Mouse (Mus musculus) right cerebral cortex, adult 2 months (tissue): ENCODE measurements at regions not wholly inside any gene's neighbourhood (a gene's known extent, or its start where the extent isn't known, plus 50 kb on each side); places are given as distances from the start of the nearest gene placed in this dataset.

Experiments
- DNase-seq, 2 experiments: peaks; one replicate each; pipeline ENCODE4 v3.0.0; 2021 to 2022; ENCODE audit warnings: low spot score in 2 of 2

- no peak for DNase-seq
Observed at GRCm38 (mm10) chr1:89374271-89374670, 80.3 kb upstream of the Agap1 start.

- DNase-seq, result no peak
Observed at GRCm38 (mm10) chr1:89382021-89382420, 72.6 kb upstream of the Agap1 start.

- no peak for DNase-seq
Observed at GRCm38 (mm10) chr1:89385111-89385510, 69.5 kb upstream of the Agap1 start.

GRCm38 (mm10) chr1:89392711-89393110, 61.9 kb upstream of the Agap1 start:
- no peak for DNase-seq

- DNase-seq, result no peak
Observed at GRCm38 (mm10) chr1:89394471-89394870, 60.1 kb upstream of the Agap1 start.

GRCm38 (mm10) chr1:89400734-89401202, 53.8 kb upstream of the Agap1 start:
- no peak for DNase-seq

- DNase-seq, result no peak
Observed at GRCm38 (mm10) chr1:89402513-89403210, 51.9 kb upstream of the Agap1 start.

- no peak for DNase-seq
Observed at GRCm38 (mm10) chr1:89403551-89404050, 51.0 kb upstream of the Agap1 start.
